Mouse (Mus musculus) liver, embryonic 14.5 days (tissue): ENCODE results near the gene Car15. TPM values are rescaled to one million over a fixed set of nuclear protein-coding genes. Genes with fewer than 3 reads are reported as not detected.

Experiments
- ATAC-seq: fragments of 200-750 bp; cut with Nextera tagmentation; 2 replicates; pipeline ENCODE4 v1.8.0; 2017; ENCODE audit warnings: moderate number of reproducible peaks, mild to moderate bottlenecking, moderate library complexity; ENCODE audit not compliant: insufficient read depth
- DNase-seq, 3 experiments: peaks; one replicate each; pipeline ENCODE4 v3.0.0-alpha.2; 2012 to 2013; ENCODE audit warnings: low read depth in 3 of 3, low spot score in 3 of 3
- H3K27ac ChIP-seq: fragments of 300-500 bp; sonication (generic); 2 replicates; pipeline ENCODE4 v1.5.1; 2014; ENCODE audit warnings: moderate library complexity, mild to moderate bottlenecking, control low read depth, inconsistent platforms
- H3K27me3 ChIP-seq: fragments of 300-500 bp; sonication (generic); 2 replicates; pipeline ENCODE4 v1.6.1; 2014; ENCODE audit warnings: mild to moderate bottlenecking, low read length, moderate library complexity; ENCODE audit not compliant: control insufficient read depth, insufficient read depth
- H3K36me3 ChIP-seq: fragments of 300-500 bp; sonication (generic); replicated peaks from 2 replicates; pipeline ENCODE4 v1.6.1; 2014; ENCODE audit warnings: low read depth; ENCODE audit not compliant: control insufficient read depth, insufficient read depth
- H3K4me1 ChIP-seq, 2 experiments: fragments of 200-500 bp in 1 of 2; fragments of 300-500 bp in 1 of 2; sonication (generic) in 1 of 2; replicated peaks; 2 replicates each; pipeline ENCODE4 v1.6.1; 2012 to 2014; ENCODE audit warnings: antibody characterized with exemption in 1 of 2, inconsistent platforms in 1 of 2, low read length in 1 of 2; ENCODE audit not compliant: control insufficient read depth in 2 of 2, insufficient read depth in 2 of 2
- H3K4me2 ChIP-seq: fragments of 300-500 bp; sonication (generic); 2 replicates; pipeline ENCODE4 v1.6.1; 2014; ENCODE audit warnings: low read depth, mild to moderate bottlenecking, control low read depth, moderate library complexity
- H3K4me3 ChIP-seq, 2 experiments: fragments of 200-500 bp in 1 of 2; fragments of 300-500 bp in 1 of 2; sonication (generic) in 1 of 2; 2 replicates each; pipeline ENCODE4 v1.5.1; 2012 to 2014; ENCODE audit warnings: low read depth in 2 of 2, low read length in 2 of 2, mild to moderate bottlenecking in 2 of 2, control low read depth in 1 of 2, inconsistent platforms in 1 of 2, moderate library complexity in 1 of 2; ENCODE audit not compliant: insufficient read depth in 1 of 2
- H3K9ac ChIP-seq: fragments of 300-500 bp; sonication (generic); replicated peaks from 2 replicates; pipeline ENCODE4 v1.6.1; 2014; ENCODE audit warnings: mild to moderate bottlenecking, control low read depth, moderate library complexity
- H3K9me3 ChIP-seq: fragments of 300-500 bp; sonication (generic); 2 replicates; pipeline ENCODE4 v1.6.1; 2016; ENCODE audit warnings: low read length, mixed read lengths; ENCODE audit not compliant: control insufficient read depth
- CTCF ChIP-seq: IDR thresholded peaks from 2 replicates; pipeline ENCODE4 v1.5.1; 2016; ENCODE audit warnings: antibody characterized with exemption, low read depth, control low read depth
- EP300 ChIP-seq: IDR thresholded peaks from 2 replicates; pipeline ENCODE4 v1.6.1; 2016; ENCODE audit warnings: antibody characterized with exemption, low read depth
- WGBS: fragments of 180-500 bp; shearing (Covaris S2); extraction: QIAGEN DNeasy Blood & Tissue Kit; methylation state at CpG from one replicate; pipeline ENCODE4 v1.1.7; 2014; ENCODE audit not compliant: insufficient replicate concordance; 5-methylcytosine and 5-hydroxymethylcytosine counted together
- polyA plus RNA-seq, 2 experiments: library from polyadenylated mRNA; depleted of rRNA in 1 of 2; stranded (reverse) in 1 of 2; unstranded in 1 of 2; fragments of >200 nt; fragmentation: Nextera tagmentation in 1 of 2; extraction: Ambion mirVana in 1 of 2; gene quantifications; 2 replicates each; pipeline versions ENCODE4 v1.2.1 to v1.2.3; 2012 to 2014

Car15 gene
- polyA plus RNA-seq, 2 experiments = 1.3 TPM; not detected in 1

DNA sequence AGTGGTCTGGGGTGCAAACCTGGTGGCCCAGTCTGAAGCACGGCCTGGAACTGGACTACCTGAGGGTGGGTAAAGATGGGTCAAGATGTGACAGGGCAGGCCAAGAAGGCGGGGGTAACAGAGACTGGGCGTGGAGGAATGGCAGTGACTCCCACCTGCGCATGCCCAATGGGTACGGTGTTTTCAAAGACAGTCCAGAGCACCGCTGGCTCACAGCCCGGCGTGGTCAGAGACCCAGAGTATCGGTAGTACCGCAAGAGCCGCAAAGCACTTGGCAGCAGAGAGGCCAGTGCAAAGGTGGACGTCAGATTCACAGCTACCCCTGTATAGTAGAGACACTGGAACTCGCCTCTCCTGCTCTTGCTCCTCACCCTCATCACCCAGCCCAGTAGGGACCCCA is 2.7 kb downstream of the Car15 start:
- ATAC-seq (no peak), DNase-seq (no peak)
- WGBS = 46% methylated on average over 13 of the region's 13 CpGs
- no peak overlapping the region for H3K4me3 ChIP-seq
- H3K27ac ChIP-seq = no peak overlapping the region
- H3K4me2 ChIP-seq = no peak overlapping the region
- no peaks in the 10 kb centered on the region for H3K4me1 ChIP-seq
- H3K9me3 ChIP-seq = no peaks in the 10 kb centered on the region
- H3K9ac ChIP-seq = no peak overlapping the region
- H3K27me3 ChIP-seq = peaks cover 59% of the 10 kb centered on the region
- no peak for TF ChIP-seq EP300
- no peak for TF ChIP-seq CTCF
- no peaks in the 10 kb centered on the region for H3K36me3 ChIP-seq

DNA sequence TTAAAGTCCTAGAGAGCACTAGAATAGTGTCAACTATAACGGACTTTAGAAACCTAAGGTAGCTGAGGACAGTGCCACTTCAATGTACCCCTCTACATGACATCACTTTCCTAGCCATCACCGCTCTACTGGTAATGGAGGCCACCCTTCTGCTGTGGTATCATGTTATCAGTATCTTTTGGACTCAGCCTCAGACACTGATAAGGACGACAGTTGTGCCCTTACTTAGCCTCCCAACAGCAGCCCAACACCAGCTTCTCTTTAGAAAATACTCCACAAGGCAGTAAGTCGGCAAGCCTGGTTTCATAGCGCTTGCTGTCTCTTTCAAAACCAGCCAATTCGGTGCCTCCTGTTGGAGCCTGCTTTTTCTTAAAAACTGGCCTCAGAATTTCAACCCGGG is 3.6 kb downstream of the Car15 start:
- H3K4me1 ChIP-seq = no peaks in the 10 kb centered on the region
- no peak overlapping the region for H3K27ac ChIP-seq
- no peak for ATAC-seq
- no peak overlapping the region for H3K4me2 ChIP-seq
- H3K27me3 ChIP-seq = peaks cover 62% of the 10 kb centered on the region
- no peaks in the 10 kb centered on the region for H3K36me3 ChIP-seq
- no peak overlapping the region for H3K4me3 ChIP-seq
- WGBS = 34% methylated on average over 7 of the region's 7 CpGs
- no peak for DNase-seq
- TF ChIP-seq CTCF (no peak), EP300 (no peak)
- H3K9ac ChIP-seq = no peak overlapping the region
- no peaks in the 10 kb centered on the region for H3K9me3 ChIP-seq

DNA sequence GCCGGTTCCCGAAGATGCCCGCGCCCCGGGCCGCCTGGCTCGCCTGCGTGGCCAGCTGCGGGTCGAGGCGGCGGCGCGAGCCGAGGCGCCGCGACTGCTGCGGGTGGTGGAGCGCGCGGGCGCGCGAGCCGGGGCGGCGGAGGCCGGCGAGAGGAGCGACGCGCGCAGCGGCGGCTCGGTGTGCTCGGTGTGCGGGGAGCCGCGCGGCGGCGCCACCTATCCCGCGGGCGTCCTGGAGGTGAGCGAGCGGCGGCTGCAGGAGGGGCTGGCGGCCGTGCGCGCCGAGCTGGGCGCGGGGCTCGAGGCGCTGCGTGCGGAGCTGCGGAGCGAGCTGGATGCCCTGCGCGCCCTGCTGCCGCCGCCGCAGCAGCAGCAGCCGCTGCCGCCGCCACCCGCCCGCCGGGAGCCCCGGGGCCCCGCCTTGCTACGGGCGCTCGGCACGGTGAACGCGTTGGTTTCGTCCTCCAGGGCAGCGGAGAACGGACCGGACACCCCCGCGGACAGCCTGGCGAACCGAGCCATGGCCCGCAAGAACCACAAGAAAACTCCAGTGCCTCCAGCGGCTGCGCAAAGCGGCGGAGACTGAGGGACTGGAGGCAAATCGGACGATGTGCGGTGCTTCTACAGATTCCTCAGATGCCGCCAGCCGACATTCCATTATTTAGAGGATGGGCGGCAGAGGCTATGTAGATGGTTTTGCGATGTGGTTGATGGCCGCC is 4.3 kb downstream of the Car15 start:
- no peak for ATAC-seq

DNA sequence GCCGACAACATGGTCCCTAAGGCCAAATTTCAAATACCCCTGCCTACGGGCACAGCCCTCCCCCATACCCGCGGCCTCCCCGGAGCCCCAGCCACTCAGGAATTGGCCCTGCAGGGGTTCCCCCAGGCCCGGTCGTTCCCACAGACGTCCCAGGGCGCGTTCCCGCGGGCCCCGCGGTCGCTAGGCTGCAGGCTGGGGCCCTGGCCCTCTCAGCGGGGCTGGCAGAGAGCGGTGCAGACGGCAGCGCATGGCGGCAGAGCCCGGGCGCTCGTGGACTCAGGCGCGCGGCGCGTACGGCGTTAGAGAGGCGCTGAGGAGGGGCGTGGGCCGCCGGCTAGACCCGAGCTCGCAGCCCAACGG is 4.9 kb downstream of the Car15 start:
- no peaks in the 10 kb centered on the region for H3K4me1 ChIP-seq
- H3K4me3 ChIP-seq = peak overlapping the region; percentile 3 to 36; a peak in 3 of 4 replicates
- H3K9me3 ChIP-seq = no peaks in the 10 kb centered on the region
- TF ChIP-seq EP300 = no peak
- no peak for TF ChIP-seq CTCF
- no peak for ATAC-seq
- no peak for DNase-seq
- no peak overlapping the region for H3K27ac ChIP-seq
- peak overlapping the region; percentile 37 for H3K4me2 ChIP-seq
- peaks cover 62% of the 10 kb centered on the region for H3K27me3 ChIP-seq
- no peaks in the 10 kb centered on the region for H3K36me3 ChIP-seq
- H3K9ac ChIP-seq = no peak overlapping the region
- WGBS = 1% methylated on average over 37 of the region's 37 CpGs

More for the DNA sequence above, 4.3 kb downstream of the Car15 start:
- H3K9me3 ChIP-seq = no peaks in the 10 kb centered on the region
- peaks cover 62% of the 10 kb centered on the region for H3K27me3 ChIP-seq
- no peak overlapping the region for H3K9ac ChIP-seq
- under 1% methylated on average over 82 of the region's 103 CpGs for WGBS
- no peaks in the 10 kb centered on the region for H3K36me3 ChIP-seq
- TF ChIP-seq EP300 (no peak), CTCF (no peak)
- DNase-seq = no peak
- peak overlapping the region; percentile 3 to 36; a peak in 3 of 4 replicates for H3K4me3 ChIP-seq
- no peak overlapping the region for H3K27ac ChIP-seq
- no peaks in the 10 kb centered on the region for H3K4me1 ChIP-seq
- peak overlapping the region; percentile 37 for H3K4me2 ChIP-seq

DNA sequence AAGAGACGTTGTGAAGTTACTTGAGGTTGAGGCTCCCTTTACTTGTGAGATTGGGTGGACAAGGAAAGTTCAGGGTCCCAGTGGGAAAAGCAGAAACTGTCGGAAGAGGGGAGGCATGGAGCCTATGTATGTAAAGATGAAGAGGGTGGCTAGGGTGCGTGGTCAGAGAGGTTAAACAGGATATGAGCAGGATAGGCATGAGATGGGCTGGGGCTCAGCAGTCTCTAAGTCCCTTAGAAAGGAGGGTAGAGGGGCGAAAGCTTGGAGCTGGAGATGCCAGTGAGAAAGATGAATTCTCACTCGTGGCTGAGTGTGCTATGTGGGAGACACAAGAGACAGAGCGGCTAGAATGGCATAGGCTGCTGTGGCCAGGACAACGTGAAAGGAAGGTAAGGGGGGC is 5.3 kb downstream of the Car15 start, which contains the start of gene B830017H08Rik:
Gene B830017H08Rik, plus strand, starts transcription at position 301 of the 400 bp plus-strand sequence.
- peak within 1 kb of the TSS; percentile 3 to 36; a peak in 3 of 4 replicates for H3K4me3 ChIP-seq
- H3K9ac ChIP-seq = no peak within 1 kb of the TSS
- 23% methylated on average over 7 of the region's 7 CpGs for WGBS

More for the DNA sequence above, 5.3 kb downstream of the Car15 start, which contains the start of gene B830017H08Rik:
- TF ChIP-seq EP300 (no peak), CTCF (no peak)
- Histone ChIP-seq H3K4me1 (no peaks in the 10 kb centered on the region), H3K9me3 (no peaks in the 10 kb centered on the region), H3K27me3 (peaks cover 62% of the 10 kb centered on the region), H3K27ac (no peak within 1 kb of the TSS), H3K36me3 (no peaks in the 10 kb centered on the region), H3K4me2 (peak within 1 kb of the TSS; percentile 37)
- DNase-seq (no peak), ATAC-seq (no peak)
